Mouse (Mus musculus) liver, postnatal 0 days (tissue): ENCODE measurements around the gene Nr2c1.

ENCODE experiments used
- CTCF ChIP-seq: sonication (generic); IDR thresholded peaks from 2 replicates; pipeline ENCODE4 v1.5.1; 2016; ENCODE audit warnings: antibody characterized with exemption, low read depth
- EP300 ChIP-seq: IDR thresholded peaks from 2 replicates; pipeline ENCODE4 v1.6.1; 2016; ENCODE audit warnings: antibody characterized with exemption, low read depth, mild to moderate bottlenecking

DNA sequence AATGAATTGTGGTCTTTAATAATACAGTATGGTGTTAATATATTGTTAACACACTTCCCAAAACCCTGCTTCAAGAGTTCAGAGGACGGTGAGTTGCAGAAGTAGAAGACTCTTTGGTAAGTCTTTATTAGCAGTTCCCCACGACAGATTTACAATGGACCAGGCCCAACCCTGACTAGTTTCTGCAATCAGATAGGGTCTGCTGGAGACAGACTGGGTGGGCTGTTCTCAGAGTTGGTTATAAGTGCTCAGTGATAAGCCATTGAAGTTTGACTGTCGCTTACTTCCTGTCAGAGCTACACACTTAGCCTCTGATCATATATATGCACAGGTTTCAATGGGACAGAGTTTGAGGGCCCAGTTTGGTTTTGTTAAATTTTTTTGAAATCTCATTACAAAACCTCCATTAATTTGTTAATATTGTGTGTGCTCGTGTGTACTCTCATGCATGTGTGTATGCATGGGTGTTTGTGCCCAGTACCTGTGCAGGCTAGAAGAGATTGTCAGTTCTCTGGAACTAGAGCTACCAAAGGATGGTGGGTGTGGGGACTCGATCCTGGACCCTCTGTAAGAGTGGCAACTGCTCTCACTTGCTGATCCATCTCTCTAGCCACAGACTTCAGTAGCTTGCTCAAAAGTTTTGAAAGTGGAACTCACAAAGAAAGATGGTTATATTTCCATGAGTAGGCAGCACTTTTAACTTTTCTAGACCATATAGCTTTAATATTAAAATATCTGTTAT is 16.5 kb downstream of the Nr2c1 start:
- TF ChIP-seq EP300 (no peak), CTCF (no peak)
